Mouse (Mus musculus): ENCODE measurements around the gene Gm10306.

GRCm38 (mm10) chr4:94554955-94555494, 1.3 kb upstream of the Gm10306 start:
- TF ChIP-seq CTCF (IDR thresholded peaks at IDR 0.05; ENCODE audit: insufficient read depth, low read length) (no peak), POLR2A (IDR thresholded peaks at IDR 0.05; ENCODE audit: borderline replicate concordance, extremely low read depth, low read depth, low read length) (no peak)
